Mouse (Mus musculus) layer of hippocampus, adult 9-10 months (tissue): Measurements from ENCODE around the gene Adap1.
"Not testable (repeated sequence)": the region's sequence is repeated elsewhere in the genome, so short reads cannot be mapped to it uniquely, and the experiment has no call there.

Experiments
- DNase-seq: peaks from one replicate; pipeline ENCODE4 v3.0.0; 2022; ENCODE audit warnings: low spot score

Gene Adap1

DNA sequence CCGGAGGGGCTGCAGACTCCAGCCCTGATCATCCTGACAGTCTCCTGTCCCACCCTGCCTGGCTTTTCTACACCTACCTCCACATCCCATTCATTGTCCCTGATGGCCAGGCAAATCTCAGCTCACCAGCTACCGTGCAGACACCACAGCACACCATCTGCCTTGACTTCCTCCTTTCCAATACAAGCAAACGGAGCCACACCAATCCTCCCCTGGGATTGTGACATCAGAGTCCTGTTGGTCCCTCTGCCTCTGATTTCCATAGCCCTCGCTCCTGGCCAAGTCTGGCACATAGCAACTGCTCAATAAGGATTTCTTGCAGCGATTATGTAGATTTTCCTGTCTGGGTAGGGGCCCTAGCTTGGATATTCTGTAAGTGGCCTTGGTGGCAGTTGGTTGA is 25.7 kb upstream of the Adap1 start, which contains the start of gene Cox19:
Cox19 (minus strand) TSS at position 285 of the 400 bp plus-strand sequence.
- DNase-seq: no peak

DNA sequence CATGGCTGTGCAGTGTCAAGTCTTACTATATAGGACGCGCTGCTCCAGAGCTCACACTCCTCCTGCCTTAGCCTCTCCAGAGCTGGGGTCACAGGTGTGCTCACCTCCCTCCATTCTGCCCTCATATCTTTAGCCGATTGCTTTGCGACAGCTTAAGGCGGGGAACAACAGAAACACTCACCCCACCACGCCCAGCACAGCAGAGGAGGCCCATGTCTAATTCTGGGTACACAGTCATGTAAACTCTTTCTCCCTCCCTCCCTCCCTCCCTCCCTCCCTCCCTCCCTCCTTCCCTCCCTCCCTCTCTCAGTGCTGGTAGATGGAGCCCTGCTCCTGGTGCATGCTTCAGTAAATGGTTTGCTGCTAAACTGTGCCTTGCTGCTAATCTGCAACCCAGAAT is 24.3 kb upstream of the Adap1 start:
- DNase-seq: no peak

GRCm38 (mm10) chr5:139347225-139347624 is 21.8 kb upstream of the Adap1 start:
- DNase-seq: no peak

GRCm38 (mm10) chr5:139345364-139345714 is 19.9 kb upstream of the Adap1 start:
- DNase-seq: no peak

- DNase-seq: peak; percentile 84
Observed at GRCm38 (mm10) chr5:139344687-139345363, 19.4 kb upstream of the Adap1 start.

DNA sequence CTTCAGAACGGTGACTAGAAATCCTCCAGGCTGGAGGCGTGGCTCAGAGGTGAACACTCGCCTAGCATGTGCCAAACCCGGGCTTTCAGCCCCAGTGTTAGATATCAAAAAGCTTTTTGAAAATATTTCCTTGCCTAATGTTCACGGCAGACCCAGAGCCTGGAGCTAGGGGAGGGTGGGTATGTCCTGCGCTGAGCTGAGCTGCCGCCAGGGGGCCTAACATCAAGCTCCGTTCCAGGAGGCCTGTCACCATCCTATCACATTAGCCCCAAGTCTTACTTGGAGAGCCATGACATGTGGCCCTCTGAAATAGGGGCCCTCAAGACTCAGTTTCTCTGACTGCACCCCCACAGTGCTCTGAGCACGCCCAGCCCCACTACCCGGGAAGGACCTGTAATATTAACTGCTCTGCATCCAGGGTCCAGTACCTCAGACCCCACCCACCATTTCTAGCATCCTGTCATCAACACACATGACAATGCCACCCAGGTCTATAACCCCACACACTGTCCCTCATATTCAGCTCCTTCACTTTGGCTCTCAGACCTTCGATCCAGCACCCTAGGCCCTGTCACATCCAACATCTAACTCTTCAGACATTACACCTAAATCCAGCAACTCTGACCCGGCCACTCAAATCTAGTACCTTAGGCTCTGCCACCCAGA is 18.7 kb upstream of the Adap1 start:
- DNase-seq: no peak

GRCm38 (mm10) chr5:139338891-139339290 is 13.5 kb upstream of the Adap1 start:
- DNase-seq: no peak

DNA sequence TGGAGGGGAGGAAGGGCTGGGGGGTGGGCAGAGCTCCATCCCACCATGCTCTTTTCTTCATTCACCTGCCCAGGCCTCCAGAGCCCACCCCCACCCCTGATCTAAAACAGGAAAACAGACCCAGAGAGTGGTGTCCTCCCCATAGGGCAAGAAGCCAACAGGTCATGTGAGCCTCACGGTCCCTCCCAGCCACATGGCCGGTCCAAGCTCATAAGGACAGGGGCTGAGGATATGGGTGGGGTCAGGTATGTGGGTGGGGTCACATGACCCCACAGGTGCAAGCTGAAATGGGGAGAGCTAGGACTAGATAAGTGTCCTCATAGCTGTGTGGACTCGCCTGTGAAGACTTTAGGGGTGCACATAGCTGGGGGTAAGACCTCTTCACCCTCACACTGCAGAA is 13.0 kb upstream of the Adap1 start:
- no peak for DNase-seq

- no peak for DNase-seq
Observed at GRCm38 (mm10) chr5:139337826-139338370, 12.5 kb upstream of the Adap1 start.

- DNase-seq: no peak
Observed at GRCm38 (mm10) chr5:139335634-139336033, 10.2 kb upstream of the Adap1 start.

- not testable (repeated sequence) for DNase-seq
Observed at GRCm38 (mm10) chr5:139334394-139334793, 9.0 kb upstream of the Adap1 start.

DNA sequence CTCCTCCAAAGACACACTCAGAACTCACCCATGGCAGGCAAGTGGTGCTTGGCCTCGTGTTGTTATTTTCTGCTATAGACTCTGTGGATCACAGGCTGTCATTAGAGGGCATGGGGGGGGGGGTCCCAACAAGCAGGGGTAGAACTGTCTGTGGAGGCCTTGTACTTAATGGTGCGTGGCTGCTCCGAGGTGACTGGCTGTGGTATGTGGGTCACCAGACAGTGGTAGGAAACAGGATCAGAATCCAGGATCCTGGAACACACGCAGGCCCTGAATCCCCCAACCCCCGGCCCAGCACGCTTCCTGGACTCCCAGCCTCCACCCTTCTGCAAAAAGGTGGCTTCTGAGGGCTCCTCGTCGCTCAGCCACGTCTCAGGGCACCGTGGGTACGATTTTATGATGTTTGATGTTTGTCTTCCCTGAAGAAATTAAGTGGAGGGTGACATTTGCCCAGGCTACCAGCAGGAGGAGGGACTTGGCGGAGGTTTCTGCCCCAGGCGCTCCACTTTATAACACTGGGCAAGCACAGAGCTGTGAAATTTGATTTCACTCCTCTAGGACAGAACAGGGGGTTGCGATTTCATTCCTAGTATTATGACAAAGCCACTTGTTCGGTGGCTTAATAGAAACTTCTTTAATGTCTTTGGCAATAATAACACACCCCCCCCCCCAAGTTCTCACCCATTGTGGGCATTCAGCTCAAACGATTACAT is 8.0 kb upstream of the Adap1 start:
- no peak for DNase-seq

GRCm38 (mm10) chr5:139332590-139333272 is 7.3 kb upstream of the Adap1 start:
- no peak for DNase-seq

DNA sequence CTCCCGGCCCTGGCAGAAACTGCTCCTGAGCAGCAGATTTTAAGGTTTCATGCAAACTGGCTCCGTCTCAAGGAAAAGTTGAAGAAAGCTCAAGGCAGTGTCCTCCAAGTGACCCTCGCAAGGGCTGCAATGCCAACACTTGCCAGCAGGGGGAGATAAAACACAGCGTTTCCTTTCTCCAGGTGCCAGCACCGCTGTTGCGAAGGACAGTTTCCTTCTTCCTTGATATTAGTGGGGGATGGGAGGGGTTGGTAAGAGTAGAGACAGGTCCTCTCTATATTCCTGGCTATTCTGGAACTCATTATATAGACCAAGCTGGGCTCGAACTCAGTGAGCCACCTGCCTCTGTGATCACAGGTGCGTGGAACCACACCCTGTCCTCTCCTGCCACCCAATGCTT is 6.3 kb upstream of the Adap1 start:
- DNase-seq: peak; percentile 27

DNA sequence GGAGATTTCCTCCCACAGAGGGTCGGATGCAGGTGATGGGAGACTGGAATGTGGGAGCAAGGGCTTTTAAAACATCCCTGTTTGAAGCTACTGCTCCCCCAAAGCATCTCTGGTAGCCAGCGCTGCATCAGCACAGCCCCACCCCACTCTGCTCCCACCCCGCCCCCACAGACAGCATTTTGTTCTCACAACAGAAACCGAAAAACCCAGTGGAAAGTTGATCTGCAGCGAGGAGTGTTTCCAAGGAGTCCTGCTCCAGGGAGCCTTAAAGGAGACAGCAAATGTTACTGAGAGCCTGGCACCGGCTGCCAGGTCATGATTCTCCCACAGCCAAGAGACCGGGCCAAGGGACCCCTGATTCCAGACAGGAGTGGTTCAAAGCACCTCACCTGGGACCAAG is 5.3 kb upstream of the Adap1 start:
- no peak for DNase-seq

DNA sequence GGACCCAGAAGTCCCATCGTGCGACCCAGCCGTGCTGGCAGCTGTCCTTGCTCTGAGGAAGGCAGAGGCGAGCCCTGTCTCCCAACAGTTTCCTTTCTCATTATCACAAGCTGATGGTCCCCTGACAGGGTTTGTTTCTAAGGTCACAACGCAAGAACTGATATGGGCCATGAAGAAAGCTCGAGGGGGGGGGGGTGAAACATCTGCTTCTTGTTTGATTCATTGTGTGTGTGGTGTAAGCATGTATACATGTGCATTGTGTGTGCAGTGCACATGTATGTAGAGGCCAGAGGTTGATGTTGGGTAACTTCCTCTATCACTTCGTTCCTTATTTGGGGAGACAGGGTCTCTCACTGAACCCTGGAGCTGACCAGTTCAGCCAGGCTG is 2.2 kb upstream of the Adap1 start:
- DNase-seq: no peak

DNA sequence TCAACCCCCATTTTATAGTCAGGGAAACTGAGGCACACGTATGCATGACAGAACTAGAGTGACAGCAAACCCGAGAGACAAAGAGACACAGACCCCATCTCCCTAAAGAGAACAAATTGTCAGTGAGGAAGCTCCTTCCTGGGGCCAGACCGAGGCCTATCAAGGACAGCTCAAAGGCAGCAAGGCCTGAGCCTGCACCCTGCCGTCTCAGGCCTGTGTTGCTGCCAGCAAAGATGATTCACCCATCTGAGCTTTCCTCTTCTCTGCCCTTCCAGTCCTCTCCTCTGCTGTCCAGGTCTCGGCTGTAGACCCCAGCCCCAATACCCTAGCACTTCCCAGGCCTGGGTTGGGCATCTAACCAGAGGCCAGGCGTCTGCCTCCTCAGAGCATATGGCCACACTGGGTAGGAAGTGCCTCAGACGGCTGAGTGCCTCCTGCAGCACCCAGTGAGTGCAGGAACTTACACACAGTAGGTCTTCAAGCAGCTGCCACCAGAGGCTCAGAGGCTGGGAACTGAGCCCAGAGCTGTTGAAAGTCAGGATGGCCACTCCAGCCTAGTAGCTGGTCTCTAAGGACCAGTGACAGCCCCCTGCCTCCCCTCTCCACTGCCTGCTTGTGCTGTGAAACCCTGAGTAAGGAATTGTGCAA is 1.7 kb upstream of the Adap1 start:
- DNase-seq: no peak

- DNase-seq: no peak
Observed at GRCm38 (mm10) chr5:139326111-139326696, 782 bp upstream of the Adap1 start.

DNA sequence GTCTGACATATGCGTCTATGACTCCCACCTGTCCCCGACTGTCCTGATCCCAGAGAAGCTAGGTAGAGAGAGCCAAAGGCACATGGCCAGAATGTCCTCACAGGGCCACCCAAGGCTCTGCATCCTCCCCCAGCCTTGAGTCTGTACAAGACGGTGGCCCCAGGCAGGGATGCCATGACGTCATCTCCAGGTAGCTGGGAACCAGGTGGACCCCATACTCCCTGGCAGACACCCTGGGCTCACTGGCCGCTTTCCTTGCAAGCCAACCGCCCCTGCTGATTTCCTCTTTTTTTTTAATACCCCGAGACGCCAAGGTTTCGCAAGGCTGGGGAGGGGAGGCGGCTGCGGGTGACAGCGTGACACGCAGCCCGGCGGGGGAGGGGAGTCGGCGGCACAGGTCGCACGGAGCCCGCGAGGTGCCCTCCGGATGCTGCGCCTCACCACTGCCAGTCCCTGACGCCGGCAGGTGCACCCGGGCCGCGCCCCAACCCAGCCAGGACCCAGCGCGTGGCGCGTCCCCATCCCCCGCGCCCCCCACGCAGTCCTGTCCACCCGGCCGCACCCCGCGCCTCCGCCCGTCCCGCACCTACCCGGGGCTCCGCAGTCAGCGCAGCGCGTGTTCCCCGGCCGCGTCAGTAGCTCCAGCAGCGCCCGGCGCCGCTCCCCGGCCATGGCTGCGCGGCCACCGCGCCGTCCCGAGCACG is 579 bp downstream of the Adap1 start:
- DNase-seq: peak; percentile 32

DNA sequence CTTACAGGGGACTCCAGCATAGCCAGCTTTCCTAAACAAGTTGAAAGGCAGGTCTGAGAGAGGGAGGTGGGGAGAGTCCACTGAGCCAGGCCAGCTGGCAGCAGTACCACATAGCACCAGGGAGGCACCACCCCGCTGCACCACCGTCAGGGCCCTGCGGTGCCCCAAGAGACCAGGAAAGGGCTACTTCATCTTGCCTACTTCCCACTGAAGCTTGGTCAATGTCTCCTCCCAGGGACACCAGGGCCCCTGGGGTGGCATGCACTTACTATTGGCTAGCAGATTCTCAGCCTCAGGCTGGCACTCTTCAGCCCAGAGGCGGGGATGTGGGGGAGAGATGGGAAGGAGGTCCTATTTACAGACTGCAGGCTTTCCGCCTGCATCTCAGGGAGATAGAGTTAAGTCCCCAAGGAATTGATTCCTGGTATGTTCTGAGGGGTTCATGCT is 1.4 kb downstream of the Adap1 start:
- DNase-seq: peak; percentile 21
